Mouse (Mus musculus) midbrain, postnatal 0 days (tissue): ENCODE measurements around the gene Ror2. TPM values are rescaled to one million over a fixed set of nuclear protein-coding genes. Genes with fewer than 3 reads are reported as not detected.

ENCODE experiments used
- ATAC-seq: fragments of 200-750 bp; cut with Nextera tagmentation; 2 replicates; pipeline ENCODE4 v1.8.0; 2017; ENCODE audit warnings: moderate number of reproducible peaks, mild to moderate bottlenecking, moderate TSS enrichment, moderate library complexity; ENCODE audit not compliant: low FRiP score
- DNase-seq: peaks from one replicate; pipeline ENCODE4 v3.0.0-alpha.2; 2015; ENCODE audit warnings: low spot score
- H3K27ac ChIP-seq: fragments of 300-500 bp; sonication (generic); 2 replicates; pipeline ENCODE4 v1.5.1; 2014; ENCODE audit warnings: low read depth, mild to moderate bottlenecking, low read length, mixed read lengths
- H3K27me3 ChIP-seq: fragments of 300-500 bp; sonication (generic); 2 replicates; pipeline ENCODE4 v1.6.1; 2014; ENCODE audit warnings: low read length, control low read depth, mixed read lengths; ENCODE audit not compliant: insufficient read depth
- H3K36me3 ChIP-seq: fragments of 300-500 bp; sonication (generic); 2 replicates; pipeline ENCODE4 v1.6.1; 2014; ENCODE audit warnings: low read length, control low read depth, mixed read lengths; ENCODE audit not compliant: insufficient read depth
- H3K4me1 ChIP-seq: fragments of 300-500 bp; sonication (generic); 2 replicates; pipeline ENCODE4 v1.6.1; 2014; ENCODE audit warnings: mild to moderate bottlenecking, control low read depth, antibody characterized with exemption, low read length, mixed read lengths; ENCODE audit not compliant: insufficient read depth
- H3K4me2 ChIP-seq: fragments of 300-500 bp; sonication (generic); 2 replicates; pipeline ENCODE4 v1.6.1; 2014; ENCODE audit warnings: low read depth, mild to moderate bottlenecking, low read length, mixed read lengths; ENCODE audit not compliant: poor library complexity, severe bottlenecking
- H3K4me3 ChIP-seq: fragments of 300-500 bp; sonication (generic); 2 replicates; pipeline ENCODE4 v1.5.1; 2014; ENCODE audit warnings: low read depth, mild to moderate bottlenecking, low read length, moderate library complexity
- H3K9ac ChIP-seq: fragments of 300-500 bp; sonication (generic); replicated peaks from 2 replicates; pipeline ENCODE4 v1.6.1; 2014; ENCODE audit warnings: mild to moderate bottlenecking, low read length, moderate library complexity, mixed read lengths; ENCODE audit not compliant: poor library complexity, severe bottlenecking
- H3K9me3 ChIP-seq: fragments of 300-500 bp; sonication (generic); 2 replicates; pipeline ENCODE4 v1.6.1; 2016; ENCODE audit warnings: low read length, control low read depth
- CTCF ChIP-seq: IDR thresholded peaks from 2 replicates; pipeline ENCODE4 v1.5.1; 2016; ENCODE audit warnings: antibody characterized with exemption, mild to moderate bottlenecking
- WGBS: fragments of 180-500 bp; shearing (Covaris S2); extraction: QIAGEN DNeasy Blood & Tissue Kit; methylation state at CpG from one replicate; pipeline ENCODE4 v1.1.7; 2014; 5-methylcytosine and 5-hydroxymethylcytosine counted together
- polyA plus RNA-seq: library from polyadenylated mRNA; unstranded; fragments of >200 nt; fragmentation: Nextera tagmentation; extraction: Ambion mirVana; gene quantifications from 2 replicates; pipeline ENCODE4 v1.2.1, GENCODE M21; 2015
- total RNA-seq: library from RNA; depleted of rRNA; stranded (reverse); fragments of >200 nt; gene quantifications from 2 replicates; pipeline ENCODE4 v1.2.3, GENCODE M21; 2014; rRNA removed

Gene Ror2
- total and polyA plus RNA-seq, 2 experiments from 2014 or later = 2.0 to 5.8 TPM

GRCm38 (mm10) chr13:53069076-53069690 is 216.7 kb downstream of the Ror2 start:
- Histone ChIP-seq H3K36me3 (no peaks in the 10 kb centered on the region), H3K4me2 (no peak overlapping the region), H3K4me3 (no peak overlapping the region), H3K27ac (no peak overlapping the region), H3K4me1 (no peaks in the 10 kb centered on the region), H3K27me3 (0 out of 2 replicates have a peak, but pooled peaks cover 3% of the 10 kb centered on the region), H3K9me3 (0 out of 2 replicates have a peak, but pooled peaks cover 2% of the 10 kb centered on the region), H3K9ac (no peak overlapping the region)
- 54% methylated on average over 22 of the region's 22 CpGs for WGBS
- no peak for TF ChIP-seq CTCF
- DNase-seq (no peak), ATAC-seq (no peak)

GRCm38 (mm10) chr13:53068461-53068860 is 217.5 kb downstream of the Ror2 start:
- ATAC-seq = no peak
- H3K4me2 ChIP-seq = no peak overlapping the region
- DNase-seq = no peak
- 47% methylated on average over 8 of the region's 8 CpGs for WGBS
- no peaks in the 10 kb centered on the region for H3K4me1 ChIP-seq
- no peaks in the 10 kb centered on the region for H3K36me3 ChIP-seq
- H3K9me3 ChIP-seq = 0 out of 2 replicates have a peak, but pooled peaks cover 2% of the 10 kb centered on the region
- no peak for TF ChIP-seq CTCF
- no peak overlapping the region for H3K27ac ChIP-seq
- H3K9ac ChIP-seq = no peak overlapping the region
- H3K4me3 ChIP-seq = no peak overlapping the region
- 0 out of 2 replicates have a peak, but pooled peaks cover 3% of the 10 kb centered on the region for H3K27me3 ChIP-seq

- Histone ChIP-seq H3K4me2 (no peak overlapping the region), H3K27ac (no peak overlapping the region), H3K4me3 (no peak overlapping the region), H3K4me1 (no peaks in the 10 kb centered on the region), H3K36me3 (no peaks in the 10 kb centered on the region), H3K9me3 (0 out of 2 replicates have a peak, but pooled peaks cover 2% of the 10 kb centered on the region), H3K27me3 (0 out of 2 replicates have a peak, but pooled peaks cover 3% of the 10 kb centered on the region), H3K9ac (no peak overlapping the region)
- ATAC-seq = no peak
- 74% methylated on average over 11 of the region's 11 CpGs for WGBS
- TF ChIP-seq CTCF = no peak
- no peak for DNase-seq
Measured at GRCm38 (mm10) chr13:53067949-53068348, 218.0 kb downstream of the Ror2 start.

- TF ChIP-seq CTCF = no peak
- ATAC-seq = no peak
- Histone ChIP-seq H3K27me3 (0 out of 2 replicates have a peak, but pooled peaks cover 3% of the 10 kb centered on the region), H3K4me1 (no peaks in the 10 kb centered on the region), H3K9ac (no peak overlapping the region), H3K4me2 (no peak overlapping the region), H3K9me3 (0 out of 2 replicates have a peak, but pooled peaks cover 2% of the 10 kb centered on the region), H3K27ac (no peak overlapping the region), H3K4me3 (no peak overlapping the region), H3K36me3 (no peaks in the 10 kb centered on the region)
- no peak for DNase-seq
- WGBS = 84% methylated on average over 11 of the region's 11 CpGs
Measured at GRCm38 (mm10) chr13:53065122-53065521, 220.8 kb downstream of the Ror2 start.

GRCm38 (mm10) chr13:53064681-53065080 is 221.2 kb downstream of the Ror2 start:
- no peaks in the 10 kb centered on the region for H3K4me1 ChIP-seq
- H3K27me3 ChIP-seq = 0 out of 2 replicates have a peak, but pooled peaks cover 3% of the 10 kb centered on the region
- 79% methylated on average over 1 of the region's 1 CpGs for WGBS
- TF ChIP-seq CTCF = no peak
- H3K4me2 ChIP-seq = no peak overlapping the region
- no peak overlapping the region for H3K27ac ChIP-seq
- DNase-seq = no peak
- no peak overlapping the region for H3K9ac ChIP-seq
- H3K4me3 ChIP-seq = no peak overlapping the region
- 0 out of 2 replicates have a peak, but pooled peaks cover 2% of the 10 kb centered on the region for H3K9me3 ChIP-seq
- no peaks in the 10 kb centered on the region for H3K36me3 ChIP-seq
- no peak for ATAC-seq

Other genes with a start within 250 kb of the Ror2 start
- 29.8 and 31.1 TPM in 2 replicates for gene Sptlc1, start 91.3 kb upstream of the Ror2 start, total RNA-seq
- gene Sptlc1, start 91.3 kb upstream of the Ror2 start, polyA plus RNA-seq = 21.7 and 23.6 TPM in 2 replicates
- gene Msx2, start 186.9 kb upstream of the Ror2 start, total RNA-seq = 0.71 and 2.2 TPM in 2 replicates
- gene Msx2, start 186.9 kb upstream of the Ror2 start, polyA plus RNA-seq = 0.23 and 0.39 TPM in 2 replicates